Mouse (Mus musculus) thymus, postnatal 10 days (tissue): Measurements from ENCODE around the gene Zrsr1.
A peak's percentile ranks its signal among the peaks of the same experiment; 100 is the strongest.

ENCODE experiments used
- DNase-seq, 2 experiments: peaks; one replicate each; pipeline ENCODE4 v3.0.0; 2021; ENCODE audit warnings: low spot score in 2 of 2

The Zrsr1 gene

DNA sequence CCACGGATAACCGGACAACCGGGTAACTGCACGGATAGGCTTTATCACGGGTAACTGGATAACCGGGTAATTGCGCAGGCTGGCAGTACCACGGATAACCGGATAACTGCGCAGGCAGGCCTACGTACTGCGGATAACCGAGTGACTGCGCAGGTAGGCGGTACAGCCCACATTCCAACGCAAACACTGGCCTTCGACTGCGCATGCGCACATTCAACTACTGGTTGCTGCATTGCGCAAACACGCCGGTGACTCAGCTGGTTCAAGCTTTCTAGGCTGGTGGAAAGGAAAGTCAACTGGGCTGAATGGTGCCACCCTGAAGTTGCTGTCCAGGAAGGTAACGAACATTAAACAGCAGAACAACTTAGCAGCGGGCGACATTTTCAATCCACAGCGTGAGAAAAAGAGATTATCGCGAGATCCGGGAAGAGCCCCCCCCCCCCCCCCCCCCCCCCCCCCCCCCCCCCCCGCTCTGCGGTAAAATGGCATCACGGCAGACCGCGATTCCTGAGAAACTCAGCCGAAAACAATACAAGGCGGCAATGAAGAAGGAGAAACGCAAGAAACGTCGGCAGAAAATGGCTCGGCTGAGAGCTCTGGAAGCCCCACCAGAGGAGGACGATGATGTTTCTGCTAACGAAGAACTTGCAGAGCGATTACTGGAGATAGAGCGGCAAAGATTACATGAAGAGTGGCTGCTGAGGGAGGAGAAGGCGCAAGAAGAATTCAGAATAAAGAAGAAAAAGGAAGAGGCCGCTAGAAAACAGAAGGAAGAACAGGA lies 1.1 kb downstream of the Zrsr1 start:
- DNase-seq, result peak; percentile 66 to 68

DNA sequence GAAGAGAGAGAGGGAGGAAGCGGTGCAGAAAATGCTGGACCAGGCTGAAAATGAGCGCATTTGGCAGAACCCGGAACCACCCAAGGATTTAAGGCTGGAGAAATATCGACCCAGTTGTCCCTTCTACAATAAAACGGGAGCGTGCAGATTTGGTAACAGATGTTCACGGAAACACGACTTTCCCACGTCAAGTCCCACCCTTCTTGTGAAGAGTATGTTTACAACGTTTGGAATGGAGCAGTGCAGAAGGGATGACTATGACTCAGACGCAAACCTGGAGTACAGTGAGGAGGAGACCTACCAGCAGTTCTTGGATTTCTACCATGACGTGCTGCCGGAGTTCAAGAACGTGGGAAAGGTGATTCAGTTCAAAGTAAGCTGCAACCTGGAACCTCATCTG lies 1.8 kb downstream of the Zrsr1 start:
- DNase-seq, result no peak

DNA sequence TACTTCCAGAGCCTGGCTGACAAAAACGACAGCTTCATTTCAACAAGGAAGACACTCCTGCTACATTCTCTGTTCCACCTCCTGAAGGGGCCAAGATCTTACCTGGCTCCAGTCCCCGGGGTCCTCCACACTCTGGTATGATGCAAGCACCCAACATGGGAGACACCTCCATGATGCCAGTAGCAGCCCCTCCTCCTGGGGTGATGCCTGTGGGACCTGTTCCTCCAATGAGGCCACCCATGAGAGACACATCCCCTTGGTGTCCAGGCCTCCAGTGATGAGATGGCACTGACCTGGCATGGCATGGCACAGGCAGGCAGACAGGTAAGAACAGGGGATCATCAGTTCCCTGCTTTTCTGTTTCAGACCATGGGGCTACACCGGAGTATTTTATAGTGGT lies 6.4 kb downstream of the Zrsr1 start:
- DNase-seq, result no peak

DNA sequence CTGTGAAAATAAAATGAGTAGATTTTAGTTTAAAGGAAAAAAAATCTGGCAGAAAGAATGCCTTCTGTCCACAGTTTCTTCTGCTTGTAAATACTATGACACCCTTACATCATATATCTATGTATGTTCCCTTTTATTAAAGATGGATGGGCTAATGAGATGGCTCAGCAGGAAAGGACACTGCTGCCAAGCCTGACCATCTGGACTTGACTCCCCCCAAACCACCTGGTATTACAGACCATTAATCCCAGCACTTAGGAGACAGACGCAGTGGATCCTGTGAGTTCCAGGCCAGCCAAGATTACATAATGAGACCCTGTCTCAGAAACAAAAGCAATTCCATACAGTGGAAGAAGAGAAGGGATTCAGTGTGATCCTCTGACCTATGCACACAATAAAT lies 6.9 kb downstream of the Zrsr1 start:
- no peak for DNase-seq

DNA sequence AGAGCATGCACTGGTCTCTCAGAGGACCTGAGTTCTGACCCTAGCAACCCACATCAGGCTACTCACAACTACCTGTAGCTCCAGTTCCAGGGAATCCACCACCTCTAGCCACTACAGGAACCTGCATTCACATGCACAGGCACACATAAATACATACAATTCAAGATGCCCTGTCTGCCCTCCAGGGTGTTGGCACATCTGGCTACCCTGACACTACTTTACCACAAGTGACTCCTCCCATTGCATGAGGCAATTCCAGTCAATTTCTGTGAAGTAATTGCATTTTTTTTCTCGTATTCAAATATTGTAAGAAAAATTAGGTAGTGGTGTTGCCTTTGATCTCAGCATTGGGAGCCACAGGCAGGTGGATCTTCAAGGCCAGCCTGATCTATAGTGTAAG lies 7.4 kb downstream of the Zrsr1 start:
- DNase-seq, result no peak

DNA sequence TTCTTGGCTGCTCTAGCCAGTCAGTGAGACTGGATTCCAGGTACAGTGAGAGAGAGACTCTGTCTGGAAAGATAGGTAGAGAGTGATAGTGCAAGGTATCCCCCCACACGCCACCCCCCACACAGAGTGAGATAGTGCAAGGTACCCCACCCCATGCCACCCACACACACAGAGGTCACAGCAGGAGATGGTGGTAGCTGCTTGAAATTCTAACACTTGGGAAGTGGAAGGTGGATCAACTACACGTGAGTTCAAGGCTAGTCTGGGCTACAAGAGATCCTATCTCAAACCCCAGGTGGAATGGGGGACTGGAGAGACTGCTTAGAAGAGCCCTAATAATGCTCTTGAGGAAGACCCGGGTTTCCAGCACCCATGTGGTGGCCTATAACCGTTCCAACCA lies 9.2 kb downstream of the Zrsr1 start:
- DNase-seq, result no peak

DNA sequence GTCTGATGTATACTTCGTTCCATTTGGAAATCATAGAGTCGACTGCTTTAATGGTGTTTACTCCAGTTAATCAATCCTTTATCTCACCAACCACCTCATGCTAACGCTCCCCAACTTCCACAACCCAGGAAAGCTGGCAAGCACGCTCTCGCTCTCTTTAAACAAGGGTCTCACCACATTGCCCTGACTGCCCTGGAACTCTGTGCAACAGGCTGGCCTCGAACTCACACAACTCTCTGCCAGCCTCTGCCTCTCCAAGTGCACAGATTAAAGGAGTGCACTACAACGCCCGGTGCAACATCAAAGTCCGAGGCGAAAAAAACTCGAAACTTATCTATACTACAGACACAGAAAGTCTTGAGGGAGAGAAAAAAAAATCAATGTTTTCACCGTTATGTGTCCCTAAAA lies 9.7 kb downstream of the Zrsr1 start:
- peak in 1 of 2 experiments; percentile 12 for DNase-seq

DNA sequence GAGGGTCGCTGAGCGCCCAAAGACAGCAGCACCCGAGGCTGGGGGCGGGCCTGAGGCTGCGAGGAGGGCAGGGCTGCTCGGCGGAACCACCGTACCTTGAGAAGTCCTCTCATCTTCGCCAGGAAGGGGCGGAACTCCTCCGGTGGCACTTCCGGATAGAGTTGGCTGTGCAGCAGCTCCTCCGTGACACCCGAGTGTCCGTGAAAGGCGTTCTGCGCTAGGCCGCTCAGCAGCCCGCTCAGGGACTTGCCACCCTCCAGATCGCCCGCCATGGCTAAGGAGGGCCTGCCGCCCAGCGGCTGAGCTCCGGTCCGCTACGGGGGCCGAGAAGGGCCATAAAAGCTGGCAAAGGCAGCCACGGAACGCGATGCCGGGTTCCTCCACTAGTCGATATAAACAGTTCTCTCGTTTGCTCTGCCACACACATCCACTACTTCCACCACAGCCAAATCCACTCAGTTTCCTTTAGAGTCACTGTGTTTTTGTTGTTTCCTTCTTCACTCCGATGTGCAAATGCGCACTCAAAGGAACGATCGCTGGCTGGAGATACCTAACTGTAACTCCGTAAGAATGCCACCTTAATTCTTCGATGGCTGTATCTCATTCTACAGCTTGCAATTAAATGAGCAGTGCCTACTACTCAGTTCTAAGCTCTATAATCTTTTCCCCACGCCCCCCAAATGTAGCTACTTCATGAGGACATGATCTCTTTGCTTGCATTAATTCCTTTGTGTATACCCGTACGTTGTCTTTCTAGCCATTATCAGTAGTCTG lies 10.4 kb downstream of the Zrsr1 start, which contains the start of the genes Gm28048 and Commd1:
Gm28048 (minus strand) TSS at position 107 of the 774 bp plus-strand sequence.
Commd1 (minus strand) TSS at position 399 of the 774 bp plus-strand sequence.
- DNase-seq, result peak; percentile 94 to 95

DNA sequence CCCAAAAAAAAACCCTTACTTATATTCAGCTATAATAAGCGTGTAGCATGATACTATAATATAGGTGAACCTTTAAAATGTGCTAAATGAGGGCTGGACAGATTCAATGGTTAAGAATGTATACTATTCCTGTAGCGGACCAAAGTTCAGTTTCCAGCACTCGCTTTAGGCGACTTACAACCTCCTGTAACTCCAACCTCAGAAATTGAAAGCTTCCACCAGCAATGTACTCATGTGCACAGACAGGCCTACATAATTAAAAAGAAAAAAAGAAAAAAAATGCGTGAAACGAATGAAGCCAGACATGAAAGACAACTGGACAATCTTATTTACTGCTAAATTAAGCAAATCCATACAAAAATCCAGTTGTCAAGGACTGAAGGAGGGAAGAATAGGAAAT lies 11.0 kb downstream of the Zrsr1 start:
- DNase-seq, result no peak

DNA sequence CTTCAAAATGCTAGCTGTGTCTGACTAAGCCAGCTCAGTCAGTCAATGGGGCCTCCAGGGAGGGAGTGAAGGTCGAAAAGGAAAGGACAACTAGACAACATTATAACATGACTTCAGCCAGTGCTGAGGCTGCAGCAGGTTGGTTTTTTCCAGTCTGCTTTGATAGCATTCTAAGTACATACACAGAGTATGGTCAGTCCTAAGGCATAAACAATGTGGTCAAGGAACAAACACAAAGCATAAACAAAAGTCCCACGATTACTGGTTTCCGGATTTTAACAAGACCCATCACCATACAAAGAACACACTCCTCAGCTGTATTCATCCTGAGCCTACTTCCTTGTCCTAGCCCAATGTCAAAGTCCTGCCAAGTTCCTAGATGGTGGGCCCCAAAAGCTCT lies 13.7 kb downstream of the Zrsr1 start:
- DNase-seq, result no peak

DNA sequence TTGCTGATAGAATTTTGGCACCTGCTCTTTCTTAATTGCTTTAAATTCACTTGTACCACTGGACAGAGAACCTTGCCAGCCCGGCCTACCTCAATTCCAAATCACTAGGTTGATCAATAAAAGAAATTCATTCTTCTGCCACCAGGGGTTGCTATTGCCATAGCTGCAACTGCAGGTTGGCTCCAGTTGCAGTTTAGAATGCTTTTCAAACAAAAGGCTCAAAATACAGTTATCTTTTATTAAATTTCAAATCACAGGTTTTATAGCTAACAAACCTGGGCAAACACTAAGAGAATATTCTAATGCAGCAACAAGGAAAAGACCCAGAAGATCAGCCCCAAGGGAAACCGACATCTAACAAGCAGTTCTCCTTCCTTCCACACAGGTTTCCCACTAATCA lies 15.6 kb downstream of the Zrsr1 start:
- DNase-seq, result peak in 1 of 2 experiments; percentile 75

DNA sequence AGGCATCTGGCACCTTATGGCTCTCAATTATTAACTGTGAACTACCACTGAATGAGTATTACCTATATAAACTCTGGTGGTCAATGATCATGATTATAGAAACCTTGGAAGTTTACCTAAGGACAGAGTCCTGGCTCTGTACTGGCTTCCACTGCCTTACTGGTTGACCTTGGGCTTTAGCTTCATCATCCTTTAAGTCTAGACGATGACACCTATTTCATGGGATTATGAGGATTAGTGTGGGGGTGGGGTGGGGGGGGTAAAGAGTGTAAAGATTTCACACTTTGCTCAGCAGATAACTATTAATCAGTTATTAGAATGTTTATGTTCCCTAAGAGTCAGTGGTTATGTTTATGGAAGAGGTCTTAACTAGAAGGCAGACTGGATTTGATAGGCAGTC lies 18.0 kb downstream of the Zrsr1 start:
- no peak for DNase-seq

DNA sequence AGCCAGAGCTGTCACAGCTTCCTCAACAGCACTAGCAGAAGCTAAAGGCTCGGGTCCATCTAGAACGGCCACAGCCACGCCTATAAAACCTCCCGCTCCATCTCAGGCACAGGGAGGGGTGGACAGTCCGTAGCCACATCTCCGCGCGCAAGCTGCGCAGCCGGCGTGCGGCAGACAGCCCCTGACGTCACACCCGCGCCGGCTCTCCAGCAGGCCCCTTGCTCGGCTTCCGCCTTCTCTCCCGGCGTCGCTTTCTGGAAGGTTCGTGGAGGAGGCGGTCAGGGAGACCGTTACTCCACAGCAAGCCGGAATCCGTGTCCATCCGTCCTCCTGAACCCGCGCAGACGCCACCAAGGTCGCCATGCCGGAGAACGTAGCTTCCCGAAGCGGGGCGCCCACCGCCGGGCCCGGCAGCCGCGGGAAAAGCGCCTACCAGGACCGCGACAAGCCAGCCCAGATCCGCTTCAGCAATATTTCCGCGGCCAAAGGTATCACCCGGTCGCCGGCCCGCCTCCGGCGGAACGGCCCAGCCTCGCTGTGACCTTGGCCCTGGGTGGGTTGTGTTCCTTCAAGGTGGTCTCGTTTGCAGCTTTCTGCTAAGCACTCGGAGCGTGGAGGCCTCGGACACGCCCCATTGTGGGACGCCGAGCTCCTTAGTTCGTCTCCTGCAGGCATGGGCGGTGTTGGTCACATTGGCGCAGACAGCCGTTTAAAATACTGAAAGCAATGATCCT lies 18.8 kb downstream of the Zrsr1 start, which contains the start of gene Cct4:
Cct4 (plus strand) TSS at position 127 of the 734 bp plus-strand sequence.
- peak; percentile 79 to 83 for DNase-seq

DNA sequence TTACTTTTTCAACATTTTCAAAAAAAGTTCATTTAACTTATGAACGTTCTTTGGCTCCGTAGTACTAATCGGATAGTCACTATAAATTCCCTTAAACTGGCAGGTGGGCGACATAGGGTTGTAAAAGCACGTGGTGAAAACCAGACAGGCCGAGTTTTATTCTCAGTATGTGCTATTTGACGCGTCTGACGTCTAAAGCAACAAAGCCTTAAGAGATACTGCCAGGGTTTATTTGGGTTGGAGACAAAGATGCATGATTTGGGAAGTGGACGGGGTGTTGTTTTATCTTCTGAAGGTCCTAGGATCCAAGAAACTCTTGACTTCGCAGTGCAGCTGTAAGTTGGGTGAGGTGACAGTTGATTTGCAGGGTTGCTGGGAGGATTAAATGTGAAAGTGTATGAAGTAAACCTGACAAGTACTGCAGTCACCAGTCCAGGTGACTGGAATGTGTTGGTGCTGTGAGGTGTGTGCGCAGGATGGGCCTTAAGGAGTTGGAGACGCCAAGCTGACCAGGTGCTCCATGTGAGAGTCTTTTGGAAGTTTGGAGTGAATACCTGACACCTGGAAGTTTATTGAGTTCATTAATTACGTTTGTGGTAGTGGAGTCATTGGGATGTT lies 19.5 kb downstream of the Zrsr1 start:
- DNase-seq, result no peak

DNA sequence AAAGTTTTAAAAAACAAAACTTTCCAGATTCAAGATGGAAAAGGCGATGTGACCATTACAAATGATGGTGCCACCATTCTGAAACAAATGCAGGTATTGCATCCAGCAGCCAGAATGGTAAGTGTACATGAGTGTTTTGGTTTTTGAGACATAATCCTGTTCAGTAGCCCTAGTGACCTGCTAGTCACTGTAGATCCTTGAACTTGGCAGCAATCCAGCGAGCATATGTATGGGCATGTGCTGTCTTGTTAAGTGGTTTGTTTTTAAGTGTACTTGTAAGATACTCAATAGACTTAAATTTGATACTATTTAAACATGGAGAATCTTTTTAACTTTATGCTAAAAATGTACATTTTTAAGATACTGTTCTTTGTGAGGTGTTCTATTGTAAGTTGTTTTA lies 22.5 kb downstream of the Zrsr1 start:
- no peak for DNase-seq

DNA sequence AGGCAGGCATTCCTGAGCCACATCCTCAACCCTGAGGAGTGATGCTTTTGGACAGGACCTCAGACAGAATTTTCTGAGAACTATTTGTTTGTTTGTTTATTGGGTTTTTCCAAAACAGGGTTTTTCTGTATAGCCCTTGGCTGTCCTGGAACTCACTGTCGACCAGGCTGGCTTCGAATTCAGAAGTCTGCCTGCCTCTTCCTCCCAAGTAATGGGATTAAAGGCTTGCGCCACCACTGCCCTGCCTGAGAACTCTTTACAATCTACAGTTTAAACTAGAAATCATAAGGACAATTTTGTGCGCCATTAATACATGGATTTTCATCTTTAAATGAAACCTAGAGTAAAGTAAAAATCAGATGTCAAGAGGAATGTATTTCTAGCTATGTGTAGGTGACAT lies 23.7 kb downstream of the Zrsr1 start:
- DNase-seq, result no peak

DNA sequence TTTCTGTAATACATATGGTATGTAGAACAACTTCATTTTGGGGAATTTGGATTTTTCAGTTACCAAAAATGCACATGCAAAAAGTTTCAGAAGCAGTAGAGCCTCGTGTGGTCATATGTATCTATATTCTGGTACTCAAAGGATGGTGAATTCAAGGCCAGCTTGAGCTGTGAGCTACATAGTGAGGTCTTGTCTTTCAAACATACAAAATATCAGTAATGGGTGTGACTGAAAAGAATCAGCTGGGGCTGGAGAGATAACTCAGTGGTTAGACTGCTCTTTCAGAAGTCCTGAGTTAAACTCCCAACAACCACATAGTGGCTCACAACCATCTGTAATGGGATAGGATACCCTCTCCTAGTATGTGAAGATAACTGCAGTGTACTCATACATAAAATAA lies 26.5 kb downstream of the Zrsr1 start:
- no peak for DNase-seq

DNA sequence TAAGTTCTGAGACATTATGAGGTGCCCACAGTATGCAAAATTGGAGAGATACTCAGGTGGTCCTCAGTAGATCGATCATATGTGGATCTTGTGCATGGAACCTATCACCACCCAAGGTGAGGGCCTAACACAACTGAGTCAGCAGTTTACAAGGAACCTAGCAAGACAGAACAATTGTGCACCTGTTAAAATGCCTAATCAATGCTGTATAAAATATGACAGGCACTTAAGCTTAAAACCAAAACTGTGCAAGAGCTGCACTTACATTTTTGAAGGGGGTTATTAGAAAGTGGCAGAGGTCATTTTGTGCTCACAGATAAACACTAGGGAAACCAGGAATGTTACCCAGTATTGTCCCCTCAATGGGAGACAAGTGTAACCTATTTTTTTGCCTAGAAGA lies 33.5 kb downstream of the Zrsr1 start:
- no peak for DNase-seq

DNA sequence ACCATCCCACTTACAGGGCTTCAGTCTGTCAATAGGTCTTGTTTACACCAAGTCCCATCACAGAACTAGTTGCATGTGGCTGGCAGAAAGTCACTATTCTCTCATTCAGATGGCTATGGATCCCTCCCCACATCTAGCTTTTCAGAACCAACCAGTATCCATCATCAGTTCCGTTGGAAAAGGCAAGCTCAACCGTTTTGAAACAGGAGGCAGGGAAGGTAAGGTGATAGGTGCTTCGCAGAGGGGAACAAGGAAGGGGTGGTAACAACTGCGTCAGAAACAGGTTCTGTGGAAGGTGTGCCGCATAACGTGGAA lies 35.3 kb downstream of the Zrsr1 start:
- no peak for DNase-seq

DNA sequence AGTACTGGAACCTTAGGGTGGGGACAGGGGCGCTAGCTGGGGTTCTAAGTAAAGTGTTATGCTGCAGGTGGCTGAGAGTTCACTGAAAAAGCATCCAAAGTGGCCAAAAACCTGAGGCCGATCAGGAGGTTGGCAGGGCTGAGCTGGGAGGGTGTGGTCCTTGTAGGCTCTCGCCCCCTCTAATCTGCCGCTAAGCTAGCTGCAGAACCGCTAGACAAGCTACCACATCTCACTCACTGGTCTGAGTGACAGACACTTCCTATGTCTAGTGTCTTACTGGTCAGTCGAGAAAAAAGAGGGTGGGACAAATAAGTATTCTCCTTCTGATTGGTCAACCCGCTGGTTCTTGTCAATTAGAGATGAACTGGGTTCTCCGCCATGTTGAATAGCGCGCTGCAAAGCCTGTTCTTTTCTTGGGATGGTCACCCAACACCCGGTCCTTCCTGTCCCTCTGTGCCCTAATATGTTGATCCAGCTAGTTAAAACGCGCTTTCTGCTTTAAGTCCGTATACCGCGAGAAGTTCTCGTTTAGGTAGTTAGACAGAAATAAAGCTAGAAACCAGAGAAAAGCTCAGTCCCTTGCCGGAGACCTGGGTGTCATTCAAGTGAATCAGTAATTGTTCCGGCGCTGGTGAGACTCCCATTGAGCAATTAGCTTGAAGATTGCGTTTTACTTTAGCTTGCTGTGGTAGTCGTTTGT lies 35.8 kb downstream of the Zrsr1 start, which contains the start of gene Fam161a:
Fam161a (plus strand) TSS at position 51 of the 700 bp plus-strand sequence.
- peak; percentile 11 to 23 for DNase-seq

DNA sequence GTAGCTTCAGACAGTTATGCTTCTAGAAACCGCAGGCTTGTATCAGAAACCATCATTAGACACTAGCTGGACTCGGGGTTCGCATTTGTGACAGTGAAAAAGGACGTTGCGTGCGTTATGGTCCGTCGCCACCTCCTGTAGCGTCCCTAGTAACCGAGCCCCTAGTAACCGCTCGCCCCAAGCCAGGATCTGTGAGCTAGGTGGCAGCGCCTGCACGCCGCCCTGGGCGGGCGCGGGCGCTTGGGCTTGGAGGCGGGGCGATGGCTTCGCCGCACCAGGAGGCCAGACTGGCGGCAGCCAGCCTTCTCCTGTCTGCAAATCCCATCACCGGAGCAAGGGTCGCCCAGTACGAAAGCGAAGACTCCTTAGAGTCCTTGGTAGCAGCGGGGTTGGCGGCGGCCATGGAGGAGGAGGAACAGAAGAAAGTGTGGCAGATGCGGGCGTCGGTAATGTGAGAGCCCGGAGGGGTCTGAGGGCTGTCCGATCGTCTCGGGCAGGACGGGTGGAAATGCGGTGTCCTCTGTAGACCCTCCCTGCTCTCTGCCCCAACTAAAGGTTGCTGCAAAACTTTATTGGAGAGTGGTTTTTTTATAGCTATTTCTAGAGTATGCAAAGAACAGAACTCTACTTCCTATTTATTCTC lies 36.5 kb downstream of the Zrsr1 start:
- peak; percentile 41 to 53 for DNase-seq
